Mouse (Mus musculus) Muller cell, postnatal 12 days (primary cell): Measurements from ENCODE around the gene Rhobtb3.
A peak's percentile ranks its signal among the peaks of the same experiment; 100 is the strongest.
"Not testable (repeated sequence)": the region's sequence is repeated elsewhere in the genome, so short reads cannot be mapped to it uniquely, and the experiment has no call there.

Experiments
- DNase-seq: peaks from one replicate; pipeline ENCODE4 v3.0.0-alpha.2; 2015; ENCODE audit errors: inconsistent ontology term

Rhobtb3 gene

GRCm38 (mm10) chr13:75929071-75929470, 14.7 kb downstream of the Rhobtb3 start:
- not testable (repeated sequence) for DNase-seq

GRCm38 (mm10) chr13:75927951-75928350, 15.8 kb downstream of the Rhobtb3 start:
- DNase-seq, result peak; percentile 52

- DNase-seq, result no peak
These were observed 29.6 kb downstream of the Rhobtb3 start for GRCm38 (mm10) chr13:75914151-75914550.

- DNase-seq, result no peak
These were observed 35.5 kb downstream of the Rhobtb3 start for GRCm38 (mm10) chr13:75908187-75908586.

- DNase-seq, result no peak
These were observed 36.6 kb downstream of the Rhobtb3 start for GRCm38 (mm10) chr13:75907133-75907532.

GRCm38 (mm10) chr13:75904660-75905059, 39.1 kb downstream of the Rhobtb3 start:
- DNase-seq, result no peak

- DNase-seq, result not testable (repeated sequence)
These were observed 42.8 kb downstream of the Rhobtb3 start for GRCm38 (mm10) chr13:75900928-75901327.

GRCm38 (mm10) chr13:75892876-75893275, 50.8 kb downstream of the Rhobtb3 start:
- no peak for DNase-seq

GRCm38 (mm10) chr13:75892291-75892690, 51.4 kb downstream of the Rhobtb3 start:
- DNase-seq, result no peak

GRCm38 (mm10) chr13:75891868-75892267, 51.9 kb downstream of the Rhobtb3 start:
- no peak for DNase-seq

GRCm38 (mm10) chr13:75883792-75884191, 59.9 kb downstream of the Rhobtb3 start:
- no peak for DNase-seq

GRCm38 (mm10) chr13:75880501-75880900, 63.2 kb downstream of the Rhobtb3 start:
- no peak for DNase-seq

- DNase-seq, result no peak
These were observed 64.0 kb downstream of the Rhobtb3 start for GRCm38 (mm10) chr13:75879756-75880155.

- DNase-seq, result peak; percentile 53
These were observed 65.8 kb downstream of the Rhobtb3 start for GRCm38 (mm10) chr13:75877907-75878306.

- DNase-seq, result no peak
These were observed 67.1 kb downstream of the Rhobtb3 start for GRCm38 (mm10) chr13:75876592-75876991.

- not testable (repeated sequence) for DNase-seq
These were observed 67.5 kb downstream of the Rhobtb3 start for GRCm38 (mm10) chr13:75876188-75876587.

- DNase-seq, result no peak
These were observed 68.9 kb downstream of the Rhobtb3 start for GRCm38 (mm10) chr13:75874608-75875376.

- no peak for DNase-seq
These were observed 75.8 kb downstream of the Rhobtb3 start for GRCm38 (mm10) chr13:75867876-75868275.

GRCm38 (mm10) chr13:75865486-75866184, 78.1 kb downstream of the Rhobtb3 start:
- DNase-seq, result no peak

- DNase-seq, result no peak
These were observed 84.4 kb downstream of the Rhobtb3 start for GRCm38 (mm10) chr13:75859264-75859844.

GRCm38 (mm10) chr13:75853118-75853517, 90.6 kb downstream of the Rhobtb3 start:
- no peak for DNase-seq

GRCm38 (mm10) chr13:75852027-75852426, 91.7 kb downstream of the Rhobtb3 start:
- no peak for DNase-seq

- DNase-seq, result no peak
These were observed 96.7 kb downstream of the Rhobtb3 start for GRCm38 (mm10) chr13:75847027-75847426.
